Mouse (Mus musculus) testis, adult 2 months (tissue): ENCODE results near the gene Acoxl.

Source experiments
- CTCF ChIP-seq: fragments of 200-500 bp; IDR thresholded peaks from 2 replicates; pipeline ENCODE4 v1.5.1; 2012; ENCODE audit warnings: low read depth, mild to moderate bottlenecking, inconsistent platforms, low read length, moderate library complexity; ENCODE audit not compliant: control insufficient read depth, insufficient read depth, insufficient replicate concordance
- POLR2A ChIP-seq: fragments of 200-500 bp; IDR thresholded peaks from 2 replicates; pipeline ENCODE4 v1.6.1; 2012; ENCODE audit warnings: low read depth, mild to moderate bottlenecking, inconsistent platforms, low read length, moderate library complexity; ENCODE audit not compliant: control insufficient read depth

DNA sequence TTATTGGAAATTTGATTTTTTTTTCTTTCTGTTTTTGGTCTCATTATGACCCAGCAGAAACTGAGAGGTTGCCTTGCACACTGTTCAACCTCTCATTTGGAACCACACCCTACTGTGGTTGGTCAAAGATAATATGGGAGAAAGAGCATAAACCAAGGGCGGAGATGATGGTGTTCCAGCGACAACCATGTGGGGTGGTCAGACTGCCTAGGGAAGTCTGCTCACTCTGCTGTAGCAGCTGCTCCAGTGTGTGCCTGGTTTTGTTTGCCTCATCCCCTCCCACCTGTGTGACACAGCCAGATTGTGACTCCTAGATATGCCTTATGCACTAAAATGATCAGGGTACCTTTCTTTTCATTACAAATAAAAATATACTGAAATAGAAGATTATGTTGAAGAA, 130.3 kb downstream of the Acoxl start:
- TF ChIP-seq CTCF, result no peak
- no peak for TF ChIP-seq POLR2A
